ENCODE assay signal across 24 mouse cellular contexts in the genomic region with DNA sequence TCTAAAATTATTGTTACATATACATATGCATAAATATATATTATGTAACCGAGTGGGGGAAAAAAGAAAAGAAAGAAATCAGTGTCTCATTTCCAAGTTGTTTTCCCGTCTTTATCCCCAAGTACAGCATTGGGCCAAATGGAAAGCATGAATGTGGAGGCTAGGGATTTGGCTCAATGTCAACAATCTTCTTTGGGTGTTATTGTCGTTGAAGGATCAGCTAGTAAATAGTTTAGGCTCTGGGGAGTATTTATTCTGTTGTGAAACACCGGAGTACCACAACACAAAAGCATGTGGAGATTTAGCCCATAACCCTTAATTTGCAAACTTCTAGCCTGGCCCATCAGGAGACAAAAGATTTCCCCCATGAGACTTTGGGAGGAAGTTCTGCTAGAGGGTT.
DNase-seq lines count a peak whose midpoint lies in the region; ATAC-seq lines count a peak whose summit lies in the region.
"Had no signal": no experiment of that assay in that cellular context is flagged by ENCODE, and none has a peak within 500 bp of the region (broad histone marks: within the 10 kb centered on the region; RNA-seq: fewer than 3 reads in every experiment).

No protein-coding gene starts in this region.

- no peaks in the 10 kb centered on the region for H3K4me1 ChIP-seq in embryonic facial prominence, embryonic 14.5 days (ENCODE audit: control insufficient read depth, insufficient read depth, low read length)
- H3K4me1 ChIP-seq in embryonic facial prominence, embryonic 10.5 days: no peaks in the 10 kb centered on the region
- 0 out of 2 replicates have a peak, but pooled peaks cover 3% of the 10 kb centered on the region for H3K4me1 ChIP-seq in lung, embryonic 16.5 days (replicated peaks; ENCODE audit: control insufficient read depth, insufficient read depth, low read length)
- no peaks in the 10 kb centered on the region for H3K4me1 ChIP-seq in heart, embryonic 11.5 days (ENCODE audit: control insufficient read depth, insufficient read depth, low read length)
- H3K4me1 ChIP-seq: embryonic facial prominence, embryonic 13.5 days; forebrain, embryonic 13.5 days; forebrain, embryonic 15.5 days had no signal

- no peak overlapping the region for H3K4me2 ChIP-seq in embryonic facial prominence, embryonic 14.5 days (ENCODE audit: low read depth, low read length)
- no peak overlapping the region for H3K4me2 ChIP-seq in lung, embryonic 16.5 days (ENCODE audit: low read depth, low read length)
- no peak overlapping the region for H3K4me2 ChIP-seq in heart, embryonic 11.5 days
- H3K4me2 ChIP-seq: embryonic facial prominence, embryonic 13.5 days; forebrain, embryonic 13.5 days; forebrain, embryonic 15.5 days had no signal

- WGBS in embryonic facial prominence, embryonic 14.5 days: 46% methylated on average over 4 of the region's 4 CpGs
- WGBS in embryonic facial prominence, embryonic 10.5 days: 81% methylated on average over 4 of the region's 4 CpGs
- 51% methylated on average over 4 of the region's 4 CpGs for WGBS in lung, embryonic 16.5 days
- 73% methylated on average over 4 of the region's 4 CpGs for WGBS in heart, embryonic 11.5 days (ENCODE audit: insufficient replicate concordance)

- H3K9me3 ChIP-seq in embryonic facial prominence, embryonic 14.5 days (ENCODE audit: control insufficient read depth, low read length): no peaks in the 10 kb centered on the region
- H3K9me3 ChIP-seq in embryonic facial prominence, embryonic 10.5 days: no peaks in the 10 kb centered on the region
- H3K9me3 ChIP-seq in lung, embryonic 16.5 days (ENCODE audit: control insufficient read depth, low read length): no peaks in the 10 kb centered on the region
- H3K9me3 ChIP-seq in heart, embryonic 11.5 days (replicated peaks; ENCODE audit: control insufficient read depth, low read length): no peaks in the 10 kb centered on the region
- H3K9me3 ChIP-seq: embryonic facial prominence, embryonic 13.5 days; forebrain, embryonic 13.5 days; forebrain, embryonic 15.5 days had no signal

- no peaks in the 10 kb centered on the region for H3K36me3 ChIP-seq in embryonic facial prominence, embryonic 14.5 days (ENCODE audit: control insufficient read depth, insufficient read depth, low read length)
- no peaks in the 10 kb centered on the region for H3K36me3 ChIP-seq in embryonic facial prominence, embryonic 10.5 days (replicated peaks)
- H3K36me3 ChIP-seq in lung, embryonic 16.5 days (ENCODE audit: control insufficient read depth, insufficient read depth, low read length): no peaks in the 10 kb centered on the region
- H3K36me3 ChIP-seq in heart, embryonic 11.5 days (ENCODE audit: control insufficient read depth, insufficient read depth, low read length): no peaks in the 10 kb centered on the region
- H3K36me3 ChIP-seq: embryonic facial prominence, embryonic 13.5 days; forebrain, embryonic 15.5 days; G1E had no signal

- no peak for ATAC-seq in embryonic facial prominence, embryonic 14.5 days (ENCODE audit: low read depth)
- ATAC-seq in lung, embryonic 16.5 days (ENCODE audit: low read depth): peak; percentile 43; the same call in 1 of the 2 replicates
- ATAC-seq in heart, embryonic 11.5 days (replicated peaks; ENCODE audit: insufficient number of reproducible peaks, low FRiP score, low TSS enrichment): no peak
- ATAC-seq: activated CD4-positive, CD25-positive, alpha-beta regulatory T cell, adult 4 months; CD4-positive, CD25-positive, alpha-beta regulatory T cell, adult 4 months; forebrain, embryonic 13.5 days; forebrain, embryonic 15.5 days; forebrain, postnatal 0 days; Patski had no signal

- H3K4me3 ChIP-seq in embryonic facial prominence, embryonic 14.5 days (ENCODE audit: low read depth, low read length): no peak overlapping the region
- no peak overlapping the region for H3K4me3 ChIP-seq in embryonic facial prominence, embryonic 10.5 days
- H3K4me3 ChIP-seq in lung, embryonic 16.5 days (ENCODE audit: low read length): no peak overlapping the region
- H3K4me3 ChIP-seq in heart, embryonic 11.5 days (ENCODE audit: low read depth, low read length): no peak overlapping the region
- H3K4me3 ChIP-seq: embryonic facial prominence, embryonic 13.5 days; forebrain, embryonic 13.5 days; forebrain, embryonic 15.5 days had no signal

- H3K27ac ChIP-seq in embryonic facial prominence, embryonic 14.5 days (replicated peaks; ENCODE audit: low read depth, low read length): no peak overlapping the region
- no peak overlapping the region for H3K27ac ChIP-seq in embryonic facial prominence, embryonic 10.5 days (replicated peaks)
- H3K27ac ChIP-seq in lung, embryonic 16.5 days (ENCODE audit: low read length): no peak overlapping the region
- no peak overlapping the region for H3K27ac ChIP-seq in heart, embryonic 11.5 days (ENCODE audit: low read depth, low read length)
- H3K27ac ChIP-seq: embryonic facial prominence, embryonic 13.5 days; forebrain, embryonic 13.5 days; forebrain, embryonic 15.5 days had no signal

- no peak overlapping the region for H3K9ac ChIP-seq in embryonic facial prominence, embryonic 14.5 days (ENCODE audit: low read depth, low read length)
- no peak overlapping the region for H3K9ac ChIP-seq in lung, embryonic 16.5 days (ENCODE audit: low read length)
- H3K9ac ChIP-seq in heart, embryonic 11.5 days (ENCODE audit: low read depth, low read length): no peak overlapping the region
- H3K9ac ChIP-seq: embryonic facial prominence, embryonic 13.5 days; forebrain, embryonic 13.5 days; forebrain, embryonic 15.5 days; forebrain, postnatal 0 days had no signal

- H3K27me3 ChIP-seq in embryonic facial prominence, embryonic 14.5 days (replicated peaks; ENCODE audit: control insufficient read depth, insufficient read depth, low read length): peaks cover 4% of the 10 kb centered on the region; the same call in 1 of the 2 replicates
- H3K27me3 ChIP-seq in embryonic facial prominence, embryonic 10.5 days (replicated peaks; ENCODE audit: low read depth, poor library complexity, severe bottlenecking): no peaks in the 10 kb centered on the region
- H3K27me3 ChIP-seq in lung, embryonic 16.5 days (ENCODE audit: control insufficient read depth, insufficient read depth, low read depth, low read length): no peaks in the 10 kb centered on the region
- no peaks in the 10 kb centered on the region for H3K27me3 ChIP-seq in heart, embryonic 11.5 days (ENCODE audit: control insufficient read depth, insufficient read depth, low read length)
- H3K27me3 ChIP-seq: embryonic facial prominence, embryonic 13.5 days; forebrain, embryonic 13.5 days; forebrain, embryonic 15.5 days; Patski had no signal

- DNase-seq in embryonic facial prominence, embryonic 14.5 days (ENCODE audit: low spot score): peak; percentile 20
- no peak for DNase-seq in embryonic facial prominence, embryonic 10.5 days (ENCODE audit: low spot score)
- DNase-seq in lung, adult 18-20 months: no peak
- peak; percentile 6 for DNase-seq in lung, postnatal 36 days
- DNase-seq in lung, postnatal 10 days: no peak
- DNase-seq: adrenal gland, adult 2 months; adrenal gland, postnatal 10 days; adrenal gland, postnatal 25 days; B cell, adult 2 months; cerebellum, adult 11-12 months; cerebellum, adult 2 months; cerebellum, adult 9-10 months; cerebellum, postnatal 10 days; cerebellum, postnatal 25 days; forebrain, postnatal 0 days had no signal

Comparison
In these comparisons a context has a peak if more than half of its experiments do, and no peak if none do; other contexts are left out.
1. DNase-seq: peak in embryonic facial prominence, embryonic 14.5 days (single experiment) and lung, postnatal 36 days (single experiment); none in embryonic facial prominence, embryonic 10.5 days (single experiment), lung, adult 18-20 months (0 of 2) and lung, postnatal 10 days (single experiment).